Mouse (Mus musculus) C2C12 (cell line): ENCODE measurements around the gene Vwa3b.

Source experiments
- CEBPB ChIP-seq: IDR thresholded peaks from one replicate; pipeline ENCODE4 v1.6.1; 2011; ENCODE audit warnings: low read depth, mild to moderate bottlenecking, control low read depth, moderate library complexity
- CTCF ChIP-seq: IDR thresholded peaks from one replicate; pipeline ENCODE4 v1.5.1; 2011; ENCODE audit not compliant: control insufficient read depth, insufficient read depth, insufficient read length
- FOSL1 ChIP-seq: IDR thresholded peaks from one replicate; pipeline ENCODE4 v1.8.0; 2011; ENCODE audit warnings: mild to moderate bottlenecking, low read length; ENCODE audit not compliant: poor library complexity, insufficient read depth, severe bottlenecking
- MYOG ChIP-seq: IDR thresholded peaks from one replicate; pipeline ENCODE4 v1.6.1; 2011; ENCODE audit not compliant: control insufficient read depth, insufficient read length; ENCODE audit errors: extremely low read depth
- USF1 ChIP-seq: IDR thresholded peaks from one replicate; pipeline ENCODE4 v1.6.1; 2011; ENCODE audit warnings: low read depth, mild to moderate bottlenecking, control low read depth, moderate library complexity

GRCm38 (mm10) chr1:36976770-36977169 is 49.6 kb upstream of the Vwa3b start:
- no peak for TF ChIP-seq CTCF
- TF ChIP-seq CEBPB = no peak
- TF ChIP-seq USF1 = no peak
- no peak for TF ChIP-seq FOSL1
- no peak for TF ChIP-seq MYOG
